24 mouse cellular contexts compared by ENCODE assay signal in genomic region chr14:87485888-87486287, GRCm38 (mm10).
DNase-seq lines count a peak whose midpoint lies in the region; ATAC-seq lines count a peak whose summit lies in the region.
"Had no signal": no experiment of that assay in that cellular context is flagged by ENCODE, and none has a peak within 500 bp of the region (broad histone marks: within the 10 kb centered on the region; RNA-seq: fewer than 3 reads in every experiment).

No protein-coding gene starts in this region.

- H3K9me3 ChIP-seq in intestine, embryonic 16.5 days (ENCODE audit: control insufficient read depth, low read length): no peaks in the 10 kb centered on the region
- H3K9me3 ChIP-seq: G1E had no signal

- H3K27me3 ChIP-seq in intestine, embryonic 16.5 days (replicated peaks; ENCODE audit: control insufficient read depth, insufficient read depth, low read length): no peaks in the 10 kb centered on the region
- H3K27me3 ChIP-seq: CH12.LX, Patski had no signal

- peak; percentile 37 for DNase-seq in A20 (ENCODE audit: low read depth, low spot score)
- DNase-seq in left cerebral cortex, postnatal 36 days (ENCODE audit: low spot score in 2 of 2): no peak
- DNase-seq in yolk sac, embryonic 10.5 days (ENCODE audit: low spot score): no peak
- DNase-seq: adrenal gland, adult 2 months; adrenal gland, adult 8-10 months; adrenal gland, postnatal 10 days; adrenal gland, postnatal 14 days; adrenal gland, postnatal 25 days; adrenal gland, postnatal 36 days; B cell, adult 2 months; cerebellum, adult 11 months; cerebellum, adult 11-12 months; cerebellum, adult 18-20 months; cerebellum, adult 2 months had no signal

- no peak overlapping the region for H3K27ac ChIP-seq in intestine, embryonic 16.5 days (ENCODE audit: low read length)

- intact Hi-C loops in left cerebral cortex, postnatal 36 days (cut with DNase I): no loop called here

- 84% methylated on average over 3 of the region's 3 CpGs for WGBS in intestine, embryonic 16.5 days

- H3K4me2 ChIP-seq in intestine, embryonic 16.5 days (ENCODE audit: low read depth, low read length): no peak overlapping the region

- ATAC-seq in granulocyte monocyte progenitor cell, adult 5-6 weeks (replicated peaks; ENCODE audit: poor library complexity, severe bottlenecking): peak; percentile 76
- peak; percentile 62; the same call in 1 of the 2 replicates for ATAC-seq in megakaryocyte, adult 5-6 weeks (ENCODE audit: poor library complexity, severe bottlenecking)
- ATAC-seq in megakaryocyte progenitor cell, adult 5-6 weeks (replicated peaks; ENCODE audit: poor library complexity): peak; percentile 61
- no peak for ATAC-seq in intestine, embryonic 16.5 days
- no peak for ATAC-seq in cerebellum, adult (ENCODE audit: insufficient number of reproducible peaks, low FRiP score, low TSS enrichment)
- ATAC-seq: activated CD4-positive, CD25-positive, alpha-beta regulatory T cell, adult 4 months; CD4-positive, CD25-positive, alpha-beta regulatory T cell, adult 4 months; Patski had no signal

- H3K4me1 ChIP-seq in intestine, embryonic 16.5 days (ENCODE audit: control insufficient read depth, insufficient read depth, low read length): no peaks in the 10 kb centered on the region

- H3K4me3 ChIP-seq in intestine, embryonic 16.5 days (ENCODE audit: low read length): no peak overlapping the region

- no peak overlapping the region for H3K9ac ChIP-seq in intestine, embryonic 16.5 days (ENCODE audit: low read depth, low read length)

- H3K36me3 ChIP-seq in intestine, embryonic 16.5 days (ENCODE audit: control insufficient read depth, insufficient read depth, low read length): 0 out of 2 replicates have a peak, but pooled peaks cover 3% of the 10 kb centered on the region

Comparison
In these comparisons a context has a peak if more than half of its experiments do, and no peak if none do; other contexts are left out.
1. ATAC-seq: peak in granulocyte monocyte progenitor cell, adult 5-6 weeks (single experiment), megakaryocyte, adult 5-6 weeks (single experiment) and megakaryocyte progenitor cell, adult 5-6 weeks (single experiment); none in intestine, embryonic 16.5 days (single experiment) and cerebellum, adult (single experiment).